Comparison of ENCODE assay signal across 8 mouse cellular contexts in the genomic region with DNA sequence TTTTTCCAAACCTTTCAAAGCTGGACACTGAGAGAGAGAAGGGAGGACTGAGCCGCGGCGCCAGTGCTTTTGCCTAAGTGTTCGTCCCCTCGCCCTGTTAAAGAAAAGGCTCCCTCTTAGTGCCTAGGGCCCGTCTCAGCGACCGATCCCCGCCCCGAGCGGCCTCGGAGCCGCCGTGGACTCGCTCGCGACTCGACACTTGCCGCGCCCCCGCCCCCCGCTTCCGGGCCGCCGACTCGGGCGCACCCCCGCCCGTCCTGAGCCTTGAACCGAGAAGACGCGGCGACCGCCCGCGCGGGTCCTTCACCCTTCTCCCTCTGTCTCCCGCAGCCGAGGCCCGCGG. TPM values are rescaled to one million over a fixed set of nuclear protein-coding genes. Genes with fewer than 3 reads are reported as not detected.
DNase-seq lines count a peak whose midpoint lies in the region; ATAC-seq lines count a peak whose summit lies in the region.

No protein-coding gene starts in this region.

- H3K4me1 ChIP-seq in lung, embryonic 16.5 days (replicated peaks; ENCODE audit: control insufficient read depth, insufficient read depth, low read length): peaks cover 15% of the 10 kb centered on the region
- H3K4me1 ChIP-seq in embryonic facial prominence, embryonic 15.5 days: peaks cover 21% of the 10 kb centered on the region
- H3K4me1 ChIP-seq in limb, embryonic 10.5 days: peaks cover 21% of the 10 kb centered on the region
- peaks cover 28% of the 10 kb centered on the region for H3K4me1 ChIP-seq in neural tube, embryonic 15.5 days

- peak; percentile 45; the same call in 1 of the 2 replicates for ATAC-seq in lung, embryonic 16.5 days (ENCODE audit: low read depth)
- peak; percentile 40; the same call in 1 of the 2 replicates for ATAC-seq in embryonic facial prominence, embryonic 15.5 days (ENCODE audit: insufficient number of reproducible peaks, low FRiP score, low TSS enrichment, low read depth)
- ATAC-seq in neural tube, embryonic 15.5 days (ENCODE audit: low FRiP score): peak; percentile 64

- no peak for DNase-seq in lung, postnatal 25 days (ENCODE audit: low spot score)
- no peak for DNase-seq in limb, embryonic 10.5 days (ENCODE audit: low spot score)
- DNase-seq in urinary bladder, adult 18-20 months (ENCODE audit: low spot score in 2 of 2): no peak
- DNase-seq in right cerebral cortex, postnatal 14 days: no peak
- DNase-seq in spleen, postnatal 10 days (ENCODE audit: low spot score in 2 of 2): no peak

- peak overlapping the region; percentile 98 for H3K27ac ChIP-seq in lung, embryonic 16.5 days (ENCODE audit: low read length)
- H3K27ac ChIP-seq in embryonic facial prominence, embryonic 15.5 days (replicated peaks): peak overlapping the region; percentile 98
- peak overlapping the region; percentile 98 for H3K27ac ChIP-seq in limb, embryonic 10.5 days
- H3K27ac ChIP-seq in neural tube, embryonic 15.5 days (replicated peaks): peak overlapping the region; percentile 100

- peak overlapping the region; percentile 87 for H3K4me3 ChIP-seq in lung, embryonic 16.5 days (ENCODE audit: low read length)
- H3K4me3 ChIP-seq in embryonic facial prominence, embryonic 15.5 days (replicated peaks): peak overlapping the region; percentile 86
- peak overlapping the region; percentile 88 for H3K4me3 ChIP-seq in limb, embryonic 10.5 days
- peak overlapping the region; percentile 68 for H3K4me3 ChIP-seq in neural tube, embryonic 15.5 days (replicated peaks)

- no peaks in the 10 kb centered on the region for H3K9me3 ChIP-seq in lung, embryonic 16.5 days (ENCODE audit: control insufficient read depth, low read length)
- H3K9me3 ChIP-seq in embryonic facial prominence, embryonic 15.5 days (replicated peaks): no peaks in the 10 kb centered on the region
- no peaks in the 10 kb centered on the region for H3K9me3 ChIP-seq in limb, embryonic 10.5 days (replicated peaks)
- H3K9me3 ChIP-seq in neural tube, embryonic 15.5 days (replicated peaks): no peaks in the 10 kb centered on the region

- peak overlapping the region; percentile 85 for H3K4me2 ChIP-seq in lung, embryonic 16.5 days (ENCODE audit: low read depth, low read length)
- peak overlapping the region; percentile 68 for H3K4me2 ChIP-seq in embryonic facial prominence, embryonic 15.5 days (replicated peaks)
- H3K4me2 ChIP-seq in neural tube, embryonic 15.5 days: peak overlapping the region; percentile 71

- WGBS in lung, embryonic 16.5 days: under 1% methylated on average over 39 of the region's 41 CpGs
- under 1% methylated on average over 37 of the region's 41 CpGs for WGBS in embryonic facial prominence, embryonic 15.5 days
- WGBS in limb, embryonic 10.5 days: under 1% methylated on average over 41 of the region's 41 CpGs
- under 1% methylated on average over 40 of the region's 41 CpGs for WGBS in neural tube, embryonic 15.5 days

- H3K9ac ChIP-seq in lung, embryonic 16.5 days (ENCODE audit: low read length): peak overlapping the region; percentile 91
- peak overlapping the region; percentile 79 for H3K9ac ChIP-seq in embryonic facial prominence, embryonic 15.5 days
- H3K9ac ChIP-seq in neural tube, embryonic 15.5 days (replicated peaks): peak overlapping the region; percentile 63

- H3K27me3 ChIP-seq in lung, embryonic 16.5 days (ENCODE audit: control insufficient read depth, insufficient read depth, low read depth, low read length): peaks cover 6% of the 10 kb centered on the region; the same call in 1 of the 2 replicates
- H3K27me3 ChIP-seq in embryonic facial prominence, embryonic 15.5 days: peaks cover 6% of the 10 kb centered on the region; the same call in 1 of the 2 replicates
- H3K27me3 ChIP-seq in limb, embryonic 10.5 days (ENCODE audit: low read depth, poor library complexity, severe bottlenecking): peaks cover 10% of the 10 kb centered on the region; the same call in 1 of the 2 replicates
- H3K27me3 ChIP-seq in neural tube, embryonic 15.5 days (replicated peaks): 0 out of 2 replicates have a peak, but pooled peaks cover 4% of the 10 kb centered on the region

- H3K36me3 ChIP-seq in lung, embryonic 16.5 days (ENCODE audit: control insufficient read depth, insufficient read depth, low read length): peaks cover 8% of the 10 kb centered on the region; the same call in 1 of the 2 replicates
- peaks cover 4% of the 10 kb centered on the region for H3K36me3 ChIP-seq in embryonic facial prominence, embryonic 15.5 days
- peaks cover 34% of the 10 kb centered on the region for H3K36me3 ChIP-seq in limb, embryonic 10.5 days
- 0 out of 2 replicates have a peak, but pooled peaks cover 4% of the 10 kb centered on the region for H3K36me3 ChIP-seq in neural tube, embryonic 15.5 days

RNA-seq across cellular contexts. Expression of a gene that starts 0.3 kb away (rescaled TPM):
- polyA plus RNA-seq in lung, embryonic 16.5 days (2015; fragmentation: Nextera tagmentation; extraction: Ambion mirVana): 54.2 and 64.0 TPM in 2 replicates
- 42.3 and 46.8 TPM in 2 replicates for polyA plus RNA-seq in embryonic facial prominence, embryonic 15.5 days (2015; fragmentation: Nextera tagmentation; extraction: Ambion mirVana)
- 55.7 and 69.4 TPM in 2 replicates for polyA plus RNA-seq in limb, embryonic 10.5 days (2016; fragmentation: Nextera tagmentation; extraction: Ambion mirVana)
- polyA plus RNA-seq in neural tube, embryonic 15.5 days (2015; fragmentation: Nextera tagmentation; extraction: Ambion mirVana): 28.3 and 32.4 TPM in 2 replicates
